Mouse (Mus musculus) gastrocnemius, postnatal 4 days (tissue): ENCODE measurements at regions not wholly inside any gene's neighbourhood (a gene's known extent, or its start where the extent isn't known, plus 50 kb on each side); places are given as distances from the start of the nearest gene placed in this dataset.

Experiments
- DNase-seq, 2 experiments: peaks; one replicate each; pipeline ENCODE4 v3.0.0; 2021 to 2022; ENCODE audit warnings: low spot score in 2 of 2, mixed read lengths in 2 of 2

GRCm38 (mm10) chr10:97054472-97054871 is 424.9 kb upstream of the Dcn start:
- no peak for DNase-seq

- DNase-seq: no peak
Observed at GRCm38 (mm10) chr10:97061961-97062360, 417.4 kb upstream of the Dcn start.

DNA sequence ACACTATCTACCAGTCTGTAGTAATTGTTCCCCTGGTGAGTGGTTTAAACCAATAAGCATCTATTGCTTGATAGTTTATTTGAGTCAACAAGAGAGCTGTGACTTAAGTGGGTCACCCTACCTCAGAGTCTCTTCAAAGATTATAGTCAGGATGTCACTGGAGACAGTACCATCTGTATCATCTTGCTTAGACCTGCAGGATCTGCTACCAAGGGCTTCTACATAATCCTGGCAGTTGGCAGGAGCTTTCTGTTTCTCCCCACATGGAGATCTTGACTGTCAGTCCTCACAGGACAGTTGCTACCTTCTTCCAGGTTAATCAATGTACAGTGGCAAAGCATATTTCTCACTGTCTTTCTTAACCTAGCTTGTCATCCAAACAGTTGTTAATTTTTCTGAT is 414.9 kb upstream of the Dcn start:
- no peak for DNase-seq

DNA sequence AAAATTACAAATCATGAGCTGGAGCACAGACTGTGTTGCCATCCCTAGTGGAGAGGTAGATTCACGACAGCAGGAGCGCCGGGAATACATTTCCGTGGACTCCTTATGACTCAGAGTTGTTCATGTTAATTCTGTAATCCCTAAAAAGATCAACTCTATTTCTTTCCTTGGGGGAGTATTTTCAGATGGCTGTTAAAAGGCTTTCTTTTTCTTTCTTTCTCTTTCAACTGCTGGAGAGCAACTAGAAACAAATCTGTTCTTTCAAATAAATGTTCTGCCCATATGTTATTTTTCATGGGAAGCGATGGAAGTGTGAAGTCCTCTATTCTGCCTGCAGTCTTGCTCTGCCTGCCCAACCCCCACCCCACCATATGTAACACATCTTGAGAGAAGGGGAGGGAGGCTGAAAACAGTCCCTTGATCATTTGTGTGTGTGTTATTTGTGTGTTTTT is 401.4 kb upstream of the Dcn start:
- DNase-seq: no peak

DNA sequence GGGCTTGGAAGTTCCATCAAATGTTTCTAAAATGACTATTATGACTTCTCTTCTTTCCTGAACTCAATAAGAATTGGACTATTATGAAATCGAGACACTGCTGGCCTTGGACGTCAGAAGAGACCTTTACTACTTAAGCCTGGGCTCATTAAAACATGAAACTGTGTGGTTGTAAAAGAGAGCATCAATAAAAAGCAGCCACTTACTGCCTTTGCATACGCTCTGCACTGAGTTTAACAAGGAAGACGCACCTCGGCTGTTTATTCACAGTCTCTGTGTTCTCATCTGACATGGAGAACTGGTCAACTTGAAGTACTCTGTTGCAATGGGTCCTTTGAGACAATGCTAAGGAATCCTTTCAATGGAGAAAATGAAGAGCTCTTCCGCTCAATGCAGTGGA is 399.8 kb upstream of the Dcn start:
- DNase-seq: no peak

DNA sequence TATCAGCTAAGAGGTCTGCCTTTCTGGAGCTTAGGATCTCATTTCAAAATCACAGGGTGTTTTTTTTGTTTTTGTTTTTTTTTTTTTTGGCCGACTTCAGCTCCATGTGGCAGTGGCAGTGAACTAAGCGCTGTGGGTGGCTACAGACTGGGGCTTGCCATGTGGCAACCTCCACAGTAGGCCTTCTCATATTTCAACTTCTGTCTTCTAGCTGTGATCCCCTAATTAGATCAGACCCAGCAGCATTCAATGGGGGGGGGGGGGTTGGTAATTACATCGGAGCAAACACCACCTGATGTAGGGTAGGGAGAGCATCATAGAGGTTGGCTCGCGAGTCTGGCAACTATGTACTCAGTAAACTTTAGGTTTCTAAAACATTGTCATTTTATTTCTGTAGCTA is 392.1 kb upstream of the Dcn start:
- no peak for DNase-seq

- DNase-seq: no peak
Observed at GRCm38 (mm10) chr10:97090254-97090653, 389.2 kb upstream of the Dcn start.

GRCm38 (mm10) chr10:97093886-97094285 is 385.5 kb upstream of the Dcn start:
- no peak for DNase-seq

DNA sequence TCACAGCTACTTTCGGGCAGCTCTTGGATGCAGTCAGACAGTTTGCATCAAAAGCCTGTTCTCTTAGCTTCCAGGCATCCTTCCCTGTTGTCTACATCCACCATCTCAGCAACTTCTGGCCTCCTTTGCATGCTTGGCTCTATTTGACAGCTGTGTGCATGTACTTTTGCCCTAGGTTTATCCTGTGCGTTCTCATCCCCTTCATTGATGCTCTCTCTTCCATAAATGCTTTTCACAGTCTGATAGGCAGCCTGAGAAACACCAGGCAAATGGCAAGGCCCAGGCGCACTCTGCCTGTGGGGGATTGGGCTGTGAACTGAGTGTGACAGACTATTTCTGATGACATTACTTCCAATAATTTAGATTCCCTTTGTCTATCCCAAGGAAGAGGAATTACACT is 364.9 kb upstream of the Dcn start:
- no peak for DNase-seq

- DNase-seq: no peak
Observed at GRCm38 (mm10) chr10:97122693-97123092, 356.7 kb upstream of the Dcn start.

GRCm38 (mm10) chr10:97141561-97141960 is 337.8 kb upstream of the Dcn start:
- no peak for DNase-seq

GRCm38 (mm10) chr10:97158561-97159395 is 320.6 kb upstream of the Dcn start:
- no peak for DNase-seq

- no peak for DNase-seq
Observed at GRCm38 (mm10) chr10:97159396-97159760, 320.0 kb upstream of the Dcn start.

DNA sequence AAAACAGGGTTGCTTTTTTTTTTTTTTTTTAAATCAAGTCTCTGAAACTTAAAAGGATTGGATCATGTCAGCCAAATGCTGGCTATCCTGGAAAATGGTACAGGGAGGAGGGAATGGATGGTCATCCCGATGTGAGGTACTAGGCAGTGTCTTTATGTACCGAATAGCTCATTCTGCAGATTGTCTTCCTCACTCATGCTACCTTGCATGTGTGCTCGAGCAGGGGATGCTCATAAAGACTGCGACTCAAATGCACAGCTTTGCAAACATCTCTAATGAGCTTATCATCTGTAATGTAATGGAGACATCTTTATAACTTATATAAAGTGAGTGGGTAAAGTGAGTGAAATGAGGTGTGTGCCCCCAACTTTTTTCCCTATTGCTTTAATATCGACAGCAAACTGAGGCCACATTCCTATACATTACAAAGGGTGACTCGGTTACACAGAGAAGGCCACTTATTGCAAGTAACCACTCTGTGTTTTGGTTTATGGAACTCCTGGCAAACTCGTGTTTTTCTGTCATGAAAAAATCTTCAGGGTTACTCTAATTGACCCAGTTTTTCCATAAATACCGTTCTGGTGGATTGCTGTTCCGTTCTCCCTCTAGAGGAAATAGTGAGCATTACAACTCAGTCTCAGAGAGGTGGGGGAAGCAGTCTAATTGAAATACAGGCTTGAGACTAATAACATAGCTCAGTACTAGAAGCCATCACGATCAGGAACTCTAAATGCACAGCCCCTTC is 319.4 kb upstream of the Dcn start:
- no peak for DNase-seq

- no peak for DNase-seq
Observed at GRCm38 (mm10) chr10:97160892-97161291, 318.5 kb upstream of the Dcn start.

- no peak for DNase-seq
Observed at GRCm38 (mm10) chr10:97178468-97178867, 300.9 kb upstream of the Dcn start.

GRCm38 (mm10) chr10:97189696-97190095 is 289.7 kb upstream of the Dcn start:
- no peak for DNase-seq

- DNase-seq: no peak
Observed at GRCm38 (mm10) chr10:97211238-97211695, 268.1 kb upstream of the Dcn start.

GRCm38 (mm10) chr10:97211785-97212398 is 267.5 kb upstream of the Dcn start:
- DNase-seq: no peak

DNA sequence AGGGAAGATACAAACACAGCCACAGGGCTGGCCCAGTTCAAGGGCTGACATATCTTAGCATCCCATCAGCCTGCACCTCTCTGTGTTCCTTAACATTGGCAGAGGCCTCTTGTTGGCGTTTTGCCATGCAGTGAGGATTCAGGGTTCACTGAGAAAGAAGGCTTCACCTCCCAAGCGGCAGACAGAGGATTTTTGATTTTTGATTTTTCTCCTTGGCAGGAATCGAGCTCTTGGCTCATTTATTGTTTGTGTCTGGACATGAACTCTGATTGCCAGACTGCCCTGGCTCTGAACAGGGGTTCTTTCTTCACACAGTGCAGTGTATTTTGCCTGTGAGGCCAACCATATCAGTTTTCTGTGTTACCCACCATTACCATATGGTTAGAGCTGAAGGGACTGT is 259.9 kb upstream of the Dcn start:
- peak in 1 of 2 experiments; percentile 35 for DNase-seq

DNA sequence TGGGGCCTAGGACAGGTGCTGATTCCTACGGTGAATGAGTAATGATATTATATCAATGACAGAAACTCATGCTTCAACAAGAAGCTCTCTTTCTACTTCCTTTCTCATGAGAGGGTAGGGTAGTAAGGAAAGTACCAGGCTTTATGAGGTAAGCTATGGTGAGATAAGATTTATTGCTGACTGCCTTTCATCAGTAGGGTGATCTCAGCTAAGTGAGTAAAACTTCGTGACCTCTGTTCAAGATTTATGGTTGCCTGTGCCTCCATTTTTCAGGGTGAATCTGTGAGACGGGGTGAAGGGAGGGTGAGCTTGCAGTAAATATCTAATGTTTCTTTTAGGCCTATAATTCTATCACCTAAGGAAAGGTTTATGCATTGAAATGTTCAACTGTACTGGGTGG is 259.0 kb upstream of the Dcn start:
- DNase-seq: no peak

- no peak for DNase-seq
Observed at GRCm38 (mm10) chr10:97235631-97236030, 243.8 kb upstream of the Dcn start.
